Mouse (Mus musculus) right cerebral cortex, postnatal 4 days (tissue): Measurements from ENCODE around the gene Arsg.
A peak's percentile ranks its signal among the peaks of the same experiment; 100 is the strongest.

Source experiments
- DNase-seq: peaks from one replicate; pipeline ENCODE4 v3.0.0-alpha.2; 2022

Gene Arsg

DNA sequence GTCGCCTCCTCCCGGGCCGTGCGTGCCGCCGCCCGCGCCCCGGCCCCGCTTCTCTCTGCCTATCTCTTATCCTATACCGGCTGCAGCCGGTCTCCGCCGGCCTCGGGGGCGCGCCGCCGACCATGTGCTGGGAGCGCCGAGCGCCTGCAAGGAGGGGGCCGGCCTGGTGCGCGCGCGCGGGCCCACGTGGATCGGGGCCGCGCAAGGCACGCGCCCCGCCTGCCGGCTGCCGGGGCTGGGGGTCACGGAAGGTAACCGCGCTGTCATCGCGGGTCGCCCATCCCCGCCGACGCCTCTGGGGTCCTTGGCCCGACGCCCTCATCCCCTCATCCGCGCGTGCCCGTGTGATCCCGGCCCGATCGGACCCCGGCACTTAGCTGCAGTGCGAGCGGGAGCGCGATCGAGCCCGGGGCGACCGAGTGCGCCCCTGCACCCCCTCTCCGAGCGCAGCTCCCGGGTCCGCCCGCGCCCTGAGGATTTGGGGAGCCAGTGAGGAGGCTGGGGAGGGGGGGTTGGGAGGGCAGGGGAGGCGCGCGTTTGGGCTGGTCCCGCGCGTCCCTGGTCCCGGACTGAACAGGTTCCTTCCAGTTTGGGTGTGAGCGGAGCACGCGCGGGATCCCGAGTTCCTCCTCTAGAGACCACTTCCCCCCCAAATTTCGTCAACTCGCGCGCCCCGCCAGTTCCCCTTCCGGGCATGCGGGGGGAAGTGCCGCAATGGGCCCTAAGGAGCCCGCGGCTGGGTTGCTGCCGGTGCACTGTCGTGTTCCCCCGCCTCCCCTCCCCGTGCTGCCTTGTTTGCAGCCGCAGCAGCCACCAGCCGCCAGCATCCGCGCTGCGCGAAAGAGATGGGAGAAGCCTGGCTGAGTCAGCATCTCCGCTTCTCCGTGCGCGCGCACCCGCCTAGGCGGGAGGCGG, at the start of gene Arsg, which contains the start of gene Slc16a6:
Gene Arsg, plus strand, starts transcription at position 204 of the 915 bp plus-strand sequence.
Gene Slc16a6, minus strand, starts transcription at position 428 of the 915 bp plus-strand sequence.
- peak; percentile 84 for DNase-seq

DNA sequence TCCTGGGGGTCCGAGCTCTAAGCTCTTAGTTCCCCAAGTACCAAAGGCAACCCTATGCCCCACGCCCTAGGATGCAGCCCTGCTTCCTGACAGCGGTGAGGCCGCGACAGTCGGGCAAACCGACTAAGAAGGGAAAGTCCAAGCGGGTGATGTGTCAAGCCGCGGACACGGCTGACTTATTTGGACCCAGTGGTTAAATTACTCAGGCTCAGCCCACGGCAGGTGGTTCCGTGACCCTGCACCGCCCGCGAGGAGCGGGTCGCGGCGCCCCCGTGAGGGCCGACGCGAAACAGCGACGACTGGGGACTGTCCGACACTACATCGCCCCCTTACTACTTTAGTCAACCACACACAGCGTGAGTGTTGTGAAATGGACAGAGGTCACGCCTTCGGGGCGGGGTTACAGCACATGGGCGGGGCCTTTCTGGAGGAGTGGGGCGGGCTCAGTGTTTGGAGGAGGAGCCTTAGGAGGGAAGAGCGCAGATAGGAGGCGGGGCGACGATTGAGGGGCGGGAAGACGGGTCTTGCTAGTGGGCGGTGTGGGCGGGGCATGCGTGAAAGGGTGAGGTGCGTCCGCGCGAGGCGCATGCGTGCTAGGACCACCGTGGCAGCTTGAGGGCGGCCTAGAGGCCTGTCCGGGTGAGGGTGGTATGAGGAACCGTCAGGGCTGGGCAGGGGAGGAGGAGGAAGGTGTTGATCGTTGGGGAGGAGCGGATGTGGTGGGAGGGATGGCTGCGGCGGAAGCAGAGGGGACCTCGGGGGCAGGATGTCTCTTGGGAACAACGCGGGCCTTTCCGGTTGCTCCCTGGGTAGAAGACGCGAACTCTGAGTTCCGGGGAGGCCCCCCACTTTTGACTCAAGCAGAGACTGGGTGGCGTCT, 47.5 kb upstream of the Arsg start, which contains the start of gene Amz2:
Gene Amz2, plus strand, starts transcription at position 555 of the 880 bp plus-strand sequence.
- DNase-seq, result peak; percentile 97

DNA sequence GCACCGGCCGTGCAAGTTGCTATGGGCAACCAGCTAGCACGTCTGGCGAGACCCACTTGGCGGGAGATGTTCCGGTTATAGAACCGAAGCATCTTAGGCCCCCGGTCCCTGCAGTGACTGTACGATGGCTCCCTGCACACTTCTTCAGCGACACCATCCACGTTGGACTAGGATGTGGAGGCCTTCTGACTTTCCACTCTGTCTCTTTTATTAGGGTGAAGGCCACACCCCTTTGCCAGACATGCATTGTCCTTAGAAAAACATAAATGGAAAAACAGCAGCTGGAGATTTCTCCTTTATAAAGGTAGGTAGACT, 46.9 kb upstream of the Arsg start:
- no peak for DNase-seq

GRCm38 (mm10) chr11:109427353-109427752, 45.8 kb upstream of the Arsg start:
- no peak for DNase-seq

- no peak for DNase-seq
Observed at GRCm38 (mm10) chr11:109434233-109434798, 38.9 kb upstream of the Arsg start.

DNA sequence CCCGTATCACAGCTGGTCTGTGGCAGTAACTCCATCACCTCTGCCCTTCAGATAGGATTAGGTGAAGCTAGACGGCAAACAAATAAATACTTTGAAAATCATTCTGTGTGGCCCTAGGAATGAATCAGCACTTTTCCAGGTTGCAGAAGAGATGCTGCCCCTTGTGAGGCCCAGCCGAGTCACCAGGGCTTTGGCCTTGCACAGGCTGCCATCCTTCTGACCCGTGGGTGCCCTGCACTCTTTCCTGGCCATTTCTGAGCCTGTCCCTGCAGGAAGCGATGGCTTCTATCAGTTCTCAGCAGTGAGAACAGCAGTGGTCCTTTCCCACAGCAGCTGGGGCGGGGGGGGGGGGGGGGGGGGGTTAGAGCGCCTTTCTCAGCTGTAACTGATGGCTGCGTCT, 36.3 kb upstream of the Arsg start:
- DNase-seq, result no peak

DNA sequence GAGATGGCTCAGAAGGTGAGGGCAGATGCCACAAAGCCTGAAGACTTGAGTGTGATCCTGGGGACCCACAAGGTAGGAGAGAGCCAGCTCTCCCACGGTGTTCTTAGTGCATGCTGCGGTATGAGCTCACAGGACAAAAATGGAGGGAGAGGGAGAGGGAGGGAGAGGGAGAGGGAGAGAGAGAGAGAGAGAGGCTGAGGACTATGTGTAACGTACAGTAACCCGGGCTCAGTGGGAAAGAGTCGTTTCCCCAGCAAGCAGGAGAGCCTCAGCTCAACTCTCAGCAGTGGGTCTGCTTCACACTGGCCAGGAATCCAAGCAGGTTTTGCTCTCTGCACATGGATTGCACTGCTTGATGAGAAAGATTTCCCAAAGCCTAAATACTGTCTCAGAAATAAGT, 34.0 kb upstream of the Arsg start:
- no peak for DNase-seq

GRCm38 (mm10) chr11:109439829-109440340, 33.3 kb upstream of the Arsg start:
- peak; percentile 61 for DNase-seq

DNA sequence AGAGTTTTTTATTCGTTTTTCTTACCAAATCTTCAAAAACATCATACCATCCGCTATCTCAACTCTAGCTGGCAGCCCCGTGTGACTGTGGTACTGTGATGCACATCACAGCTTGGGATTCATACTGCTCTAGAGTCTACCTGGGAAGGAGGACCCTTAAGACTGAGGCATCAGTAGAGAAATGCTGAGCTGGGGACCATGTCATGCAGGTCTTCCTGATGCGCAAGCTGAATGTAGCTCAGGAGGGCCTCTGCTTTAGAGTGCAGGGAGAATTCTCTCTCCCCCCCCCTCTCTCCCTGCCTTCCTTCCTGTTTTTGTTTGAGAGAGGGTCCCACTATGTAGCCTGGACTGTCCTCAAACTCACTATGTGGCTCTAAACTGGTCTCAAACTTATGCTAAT, 32.5 kb upstream of the Arsg start:
- no peak for DNase-seq

- no peak for DNase-seq
Observed at GRCm38 (mm10) chr11:109441119-109441518, 32.1 kb upstream of the Arsg start.

DNA sequence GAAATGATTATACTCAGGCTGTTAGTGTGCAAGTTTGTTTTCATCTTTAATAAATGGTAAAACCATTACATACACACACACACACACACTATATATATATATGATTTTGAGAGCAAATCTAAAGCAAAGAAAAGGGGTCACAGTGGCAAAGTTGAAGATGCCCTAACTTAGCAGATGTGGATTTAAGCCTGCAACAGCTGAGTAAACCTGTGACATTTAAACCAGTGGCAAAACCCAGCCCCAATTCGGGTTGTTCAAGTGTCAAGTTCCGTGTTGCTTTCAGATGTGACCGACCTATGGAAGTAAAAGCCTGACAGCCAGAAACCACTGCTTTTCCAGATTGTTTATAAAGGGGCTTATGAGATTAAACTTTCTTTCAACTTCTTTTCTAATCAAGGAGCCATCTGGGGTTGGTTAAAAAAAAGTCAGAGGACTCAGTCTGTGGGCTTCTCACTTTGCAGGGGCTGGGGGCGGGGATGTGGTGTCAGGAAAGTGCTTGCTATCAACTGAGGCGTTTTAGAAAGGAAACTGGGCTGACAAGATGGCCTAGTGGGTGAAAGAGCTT, 30.9 kb upstream of the Arsg start:
- no peak for DNase-seq

DNA sequence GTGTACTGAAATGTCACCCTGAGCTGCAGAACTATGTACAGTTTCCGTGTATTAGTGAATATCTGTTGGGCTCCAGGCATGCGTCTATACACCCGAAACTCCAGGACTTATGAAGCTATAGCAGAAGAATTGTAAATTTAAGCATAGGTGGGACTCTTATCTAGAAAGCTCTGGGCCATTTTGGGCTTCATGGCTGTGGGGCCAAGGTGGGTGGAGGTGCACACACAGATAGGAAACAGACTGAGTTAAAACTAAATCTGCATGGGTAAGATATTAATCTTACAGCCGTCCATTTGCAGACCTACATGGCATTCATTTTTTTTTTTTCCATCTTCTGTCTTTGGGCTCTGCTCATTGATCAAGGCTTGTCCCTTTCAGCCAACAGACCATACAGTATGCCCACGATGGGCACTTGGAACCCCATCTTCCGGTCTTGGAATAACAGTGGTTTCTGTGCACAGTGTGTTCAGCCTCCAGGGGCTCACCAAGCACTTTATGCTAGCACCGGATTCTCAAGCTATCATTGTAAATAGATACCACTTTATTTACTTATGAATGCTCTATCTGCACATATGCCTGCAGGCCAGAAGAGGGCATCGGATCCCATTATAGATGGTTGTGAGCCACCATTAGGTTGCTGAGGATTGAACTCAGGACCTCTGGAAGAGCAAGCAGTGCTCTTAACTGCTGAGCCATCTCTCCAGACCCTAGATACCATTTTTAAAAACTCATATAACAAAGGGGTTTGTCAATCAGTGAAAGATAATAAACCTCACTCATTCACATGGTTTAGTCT, 29.5 kb upstream of the Arsg start:
- no peak for DNase-seq

DNA sequence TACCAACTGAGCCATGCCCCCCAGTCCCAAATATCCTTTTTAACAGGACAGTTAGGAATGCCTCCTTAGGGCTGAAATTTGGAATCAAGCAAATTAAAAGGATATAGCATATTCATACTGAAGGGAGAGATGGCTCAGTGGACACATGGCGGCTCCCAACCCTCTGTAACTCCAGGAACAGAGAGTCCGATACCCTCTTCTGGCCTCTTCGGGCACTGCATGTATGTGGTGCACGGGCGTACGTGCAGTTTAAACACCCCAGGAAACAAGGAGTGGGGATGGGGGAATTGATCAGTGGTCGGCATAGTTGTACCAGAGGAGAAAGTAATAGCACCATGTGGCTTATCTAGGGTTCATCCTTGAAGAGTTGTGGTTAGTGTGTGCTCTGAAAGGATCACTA, 28.6 kb upstream of the Arsg start:
- no peak for DNase-seq

DNA sequence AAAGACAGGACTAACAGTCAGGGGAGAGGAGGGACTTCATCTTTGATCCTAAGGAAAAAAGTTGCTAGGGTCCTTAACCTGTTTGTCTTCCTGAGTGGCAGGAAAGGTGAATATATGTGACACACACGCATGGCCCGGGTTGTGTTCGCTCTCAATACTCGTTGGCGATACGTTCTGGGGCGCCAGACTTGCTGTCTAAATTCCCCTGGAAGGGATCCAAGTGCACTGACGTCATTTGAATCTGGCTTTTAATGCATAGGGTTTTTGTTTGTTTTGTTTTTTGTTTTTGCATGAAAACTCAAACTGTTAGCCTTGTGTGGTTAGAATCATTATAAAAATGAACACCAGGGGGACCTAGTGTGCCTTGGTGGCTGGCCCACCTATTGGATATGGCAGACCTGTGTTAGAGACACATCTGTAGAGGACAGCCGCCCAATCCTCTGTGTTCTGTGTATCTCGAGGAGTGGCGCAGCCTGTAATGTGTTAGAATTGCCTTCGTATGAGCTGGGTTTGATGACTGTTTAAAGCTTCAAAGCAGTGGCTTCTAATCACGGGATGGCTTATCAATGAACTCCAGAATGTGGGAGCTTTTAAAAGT, 27.6 kb upstream of the Arsg start:
- no peak for DNase-seq

DNA sequence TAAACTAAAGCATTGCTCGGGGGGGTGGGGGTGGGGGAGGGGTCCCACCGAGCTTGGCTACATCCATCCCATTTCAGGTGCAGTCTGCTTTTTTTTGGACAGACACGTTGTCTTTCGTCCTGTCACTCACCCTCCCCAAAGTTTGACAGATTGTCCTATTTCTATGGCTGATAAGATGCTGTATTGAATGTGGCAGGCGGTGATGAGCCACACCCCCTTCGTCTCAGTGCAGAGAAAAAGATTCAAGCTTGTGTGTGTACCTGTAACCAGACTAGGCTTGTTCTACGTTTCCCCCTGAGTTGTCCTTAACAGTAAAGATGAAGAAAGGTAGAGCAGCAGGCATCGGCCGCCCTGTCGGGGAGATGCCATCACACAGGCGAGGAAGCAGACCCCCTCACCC, 22.0 kb upstream of the Arsg start:
- DNase-seq, result no peak

DNA sequence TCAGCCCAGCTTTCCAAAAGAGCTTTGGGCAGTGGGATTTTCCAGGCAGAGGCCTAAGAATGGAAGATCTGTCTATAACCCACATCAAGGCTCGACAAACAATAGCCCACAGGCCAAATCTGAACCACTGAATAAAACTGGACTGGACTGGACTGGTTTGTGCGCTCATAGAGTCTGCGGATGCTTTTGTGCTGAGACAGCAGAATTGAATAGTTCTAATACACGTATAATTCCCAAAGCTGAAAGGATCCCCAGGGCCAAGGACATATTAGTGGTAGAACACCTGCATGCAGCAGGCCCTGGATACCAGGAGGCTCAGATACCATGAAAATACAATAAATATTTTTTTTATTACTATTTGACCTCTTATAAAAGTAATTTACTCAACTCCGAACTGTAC, 16.9 kb upstream of the Arsg start:
- DNase-seq, result no peak

DNA sequence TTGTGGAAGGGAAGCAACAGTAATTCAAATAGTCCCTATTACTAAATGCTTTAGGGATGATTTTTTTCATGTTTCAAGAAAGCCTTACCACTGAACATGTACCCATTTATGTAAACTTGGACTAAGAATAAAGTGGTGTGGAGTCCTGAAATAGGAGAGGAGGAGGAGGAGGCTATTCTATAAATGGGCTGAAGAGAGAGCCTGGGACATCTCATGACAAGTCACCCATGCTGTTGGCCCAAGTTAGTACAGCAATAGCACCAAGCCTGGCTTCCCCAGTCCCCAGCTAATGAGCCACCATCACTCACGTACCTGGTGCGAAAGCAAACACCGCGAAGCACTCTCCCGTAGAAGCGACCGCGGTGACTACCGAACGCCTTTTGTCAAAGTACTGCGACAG, 15.0 kb upstream of the Arsg start:
- DNase-seq, result no peak

GRCm38 (mm10) chr11:109460586-109460985, 12.6 kb upstream of the Arsg start:
- no peak for DNase-seq

GRCm38 (mm10) chr11:109465068-109465467, 8.1 kb upstream of the Arsg start:
- no peak for DNase-seq

GRCm38 (mm10) chr11:109466987-109467386, 6.2 kb upstream of the Arsg start:
- no peak for DNase-seq

- no peak for DNase-seq
Observed at GRCm38 (mm10) chr11:109468133-109468532, 5.0 kb upstream of the Arsg start.

GRCm38 (mm10) chr11:109470170-109470569, 3.0 kb upstream of the Arsg start:
- no peak for DNase-seq
